Mouse (Mus musculus): ENCODE measurements around the gene Crybb1. TPM values are rescaled to one million over a fixed set of nuclear protein-coding genes. Genes with fewer than 3 reads are reported as not detected.
A peak's percentile ranks its signal among the peaks of the same experiment; 100 is the strongest.

Crybb1 gene
- total RNA-seq, 2 experiments from 2014 or later: 0.64 to 0.70 TPM

GRCm38 (mm10) chr5:112237439-112237838, 18.2 kb upstream of the Crybb1 start:
- no peak for DNase-seq (ENCODE audit: low spot score in 2 of 2)

GRCm38 (mm10) chr5:112237866-112238570, 17.6 kb upstream of the Crybb1 start:
- DNase-seq (ENCODE audit: low spot score in 2 of 2): no peak

- no peak for DNase-seq (ENCODE audit: low spot score in 2 of 2)
These were observed 16.7 kb upstream of the Crybb1 start for GRCm38 (mm10) chr5:112238781-112239482.

DNA sequence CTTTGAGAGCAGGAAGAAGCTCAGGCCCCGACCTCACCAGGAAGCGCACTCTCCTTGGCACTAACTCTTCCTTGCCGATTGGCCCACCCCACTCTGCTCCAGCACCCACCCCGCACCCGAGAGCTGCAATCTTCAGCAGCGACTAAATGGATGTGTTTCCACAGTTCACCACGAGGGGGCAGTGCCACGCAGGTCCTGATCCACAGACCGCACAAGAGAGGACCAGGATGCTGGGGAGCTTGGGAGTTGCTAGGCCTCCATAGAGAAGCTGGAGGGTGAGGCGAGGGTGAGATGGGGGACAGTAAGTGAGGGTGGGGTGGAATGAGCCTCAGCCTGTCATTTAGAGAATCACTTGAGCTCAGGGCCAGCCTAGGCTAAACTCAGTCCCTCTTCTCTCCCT, 14.9 kb upstream of the Crybb1 start:
- DNase-seq (ENCODE audit: low spot score in 2 of 2): peak; percentile 74 to 85

DNA sequence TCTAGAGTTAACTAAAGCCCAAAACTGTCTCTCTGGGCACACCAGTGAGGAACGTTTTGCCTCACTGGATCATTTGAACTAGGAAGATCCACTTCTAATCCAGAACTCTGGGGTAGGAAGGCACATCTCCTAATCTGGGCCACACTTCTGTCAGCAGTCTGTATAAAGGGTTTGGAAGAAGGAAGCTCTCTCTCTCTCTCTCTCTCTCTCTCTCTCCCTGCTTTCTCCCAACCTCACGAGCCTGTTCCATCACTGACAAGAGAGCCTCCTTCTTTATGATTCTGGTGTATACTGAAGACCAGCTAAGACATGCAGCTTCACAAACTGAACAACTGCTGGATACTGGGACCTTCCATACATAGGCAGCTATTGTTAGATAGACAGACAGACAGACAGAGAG, 13.8 kb upstream of the Crybb1 start:
- DNase-seq (ENCODE audit: low spot score in 2 of 2): no peak

- DNase-seq (ENCODE audit: low spot score in 2 of 2): no peak
These were observed 13.2 kb upstream of the Crybb1 start for GRCm38 (mm10) chr5:112242361-112242778.

- no peak for DNase-seq (ENCODE audit: low spot score in 2 of 2)
These were observed 12.6 kb upstream of the Crybb1 start for GRCm38 (mm10) chr5:112243041-112243440.

DNA sequence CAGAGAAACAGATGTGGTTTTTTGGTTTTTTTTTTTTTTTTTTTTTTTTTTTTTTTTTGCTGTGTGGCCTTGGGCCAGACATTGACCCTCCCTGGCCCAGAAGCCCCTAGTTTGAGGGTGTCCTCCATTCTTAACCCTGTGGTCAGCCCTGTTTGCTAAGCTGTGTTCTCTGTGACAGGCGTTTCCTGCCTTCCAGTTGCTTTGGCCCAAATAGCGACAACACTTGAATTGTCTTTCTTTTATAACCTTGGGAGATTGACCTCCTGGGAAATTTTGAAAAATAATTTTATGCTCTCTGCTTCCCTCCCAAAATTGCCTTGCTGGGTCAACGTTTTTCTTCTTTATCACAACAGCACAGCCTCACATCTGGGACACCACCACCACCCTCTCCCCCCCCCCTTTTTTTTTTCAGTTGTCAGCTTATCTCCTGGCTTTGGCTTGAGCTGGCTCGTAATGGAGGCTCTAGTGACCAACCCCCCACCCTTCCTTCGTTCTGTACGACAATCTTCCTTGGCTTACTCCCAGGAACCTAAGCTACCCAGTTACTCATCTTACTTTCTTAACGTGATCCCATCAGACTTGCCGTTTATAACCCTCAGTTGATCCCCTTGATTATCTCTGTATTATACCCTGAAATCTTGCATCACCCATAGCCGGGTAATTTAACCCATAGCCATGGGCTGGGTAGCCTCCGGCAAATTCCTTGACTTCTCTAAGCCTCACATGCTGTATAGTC, 11.9 kb upstream of the Crybb1 start:
- no peak for DNase-seq (ENCODE audit: low spot score in 2 of 2)

DNA sequence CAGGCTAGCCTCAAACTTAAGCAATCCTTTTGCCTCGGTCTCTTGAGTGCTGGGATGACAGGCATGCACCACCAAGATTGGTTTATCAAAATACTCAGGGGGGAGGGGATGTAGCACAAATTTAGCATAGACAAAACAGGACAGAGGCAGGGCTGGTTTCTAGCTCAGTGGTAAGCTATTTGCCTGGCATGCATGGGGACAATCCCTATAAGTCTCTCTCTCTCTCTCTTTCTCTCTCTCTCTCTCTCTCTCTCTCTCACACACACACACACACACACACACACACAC, 11.4 kb upstream of the Crybb1 start:
- DNase-seq (ENCODE audit: low spot score in 2 of 2): no peak

DNA sequence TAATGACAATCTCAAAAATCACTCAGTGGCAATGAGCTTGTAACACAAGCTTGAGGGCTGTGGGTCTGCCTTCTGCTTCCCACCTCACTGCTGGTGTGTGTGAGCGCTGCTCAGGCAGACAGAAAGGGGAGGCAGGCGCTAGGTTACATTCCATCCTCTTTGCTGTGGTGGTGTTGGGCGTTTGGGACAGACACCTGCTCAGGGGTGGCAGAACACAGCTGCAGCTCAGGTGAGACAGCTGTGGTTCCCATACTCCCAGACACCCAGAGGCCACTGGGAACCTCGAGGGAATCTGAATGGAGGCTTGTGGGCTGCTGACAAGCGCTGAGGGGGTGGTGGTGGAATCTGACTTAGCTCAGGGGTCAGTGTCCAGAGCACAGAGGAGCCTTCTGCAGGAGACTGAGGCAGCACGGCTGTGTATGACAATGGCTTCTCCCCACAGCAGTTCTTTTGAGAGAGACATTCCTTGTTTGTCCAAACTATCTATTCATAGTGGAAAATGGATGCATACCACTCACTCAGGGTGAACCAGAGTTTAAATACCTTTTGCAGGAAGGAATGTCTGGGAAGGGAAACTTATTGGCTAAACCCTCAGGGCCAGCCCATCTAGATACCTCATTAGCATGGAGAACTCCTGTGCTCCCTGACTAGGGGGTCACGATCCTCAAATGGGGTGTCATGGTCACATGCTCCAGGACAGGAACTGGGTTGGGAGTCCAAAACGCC, 10.6 kb upstream of the Crybb1 start:
- DNase-seq (ENCODE audit: low spot score in 2 of 2): no peak

DNA sequence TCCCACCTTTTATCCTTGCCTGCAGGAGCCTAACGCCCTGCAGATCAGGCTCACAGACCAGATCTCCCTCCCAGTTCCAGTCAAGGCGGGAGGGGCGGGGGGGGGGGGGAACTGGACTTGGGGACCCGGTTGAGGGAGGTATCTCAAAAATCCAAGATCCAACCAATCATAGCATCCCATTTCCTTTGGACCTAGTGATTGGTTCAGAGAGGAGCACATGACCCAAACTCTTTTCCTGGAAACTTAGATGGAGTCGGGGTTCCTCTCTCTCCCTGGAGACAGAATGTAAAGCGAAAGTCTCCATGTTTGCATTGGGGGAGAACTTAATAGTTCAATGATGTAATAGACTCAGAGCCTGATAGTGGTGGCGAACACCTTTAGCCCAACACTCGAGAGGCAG, 8.2 kb upstream of the Crybb1 start:
- no peak for DNase-seq (ENCODE audit: low spot score in 2 of 2)

DNA sequence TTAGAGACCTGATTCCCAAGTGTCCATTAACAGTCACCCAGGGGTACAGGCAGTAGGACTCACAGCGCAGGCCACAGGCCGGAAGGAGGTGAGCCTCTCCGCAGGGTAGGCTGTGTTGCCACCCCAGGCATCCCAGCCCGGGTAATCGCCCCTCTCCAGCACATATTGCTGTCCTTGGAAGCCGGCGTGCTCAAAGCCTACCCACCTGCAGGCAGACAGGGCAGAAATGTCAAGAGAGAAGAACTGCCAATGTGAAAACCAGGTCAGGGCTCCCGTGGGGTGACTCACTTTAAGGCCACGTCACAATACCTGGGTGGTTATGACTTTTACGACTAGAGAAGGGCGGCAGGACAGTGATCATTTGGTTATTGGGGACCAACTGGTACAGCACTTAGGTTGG, 6.5 kb upstream of the Crybb1 start:
- no peak for DNase-seq (ENCODE audit: low spot score in 2 of 2)

- DNase-seq (ENCODE audit: low spot score in 2 of 2): no peak
These were observed 3.2 kb upstream of the Crybb1 start, which contains the start of gene Cryba4 for GRCm38 (mm10) chr5:112252400-112252799. Cryba4 (minus strand) TSS chr5:112252518.

DNA sequence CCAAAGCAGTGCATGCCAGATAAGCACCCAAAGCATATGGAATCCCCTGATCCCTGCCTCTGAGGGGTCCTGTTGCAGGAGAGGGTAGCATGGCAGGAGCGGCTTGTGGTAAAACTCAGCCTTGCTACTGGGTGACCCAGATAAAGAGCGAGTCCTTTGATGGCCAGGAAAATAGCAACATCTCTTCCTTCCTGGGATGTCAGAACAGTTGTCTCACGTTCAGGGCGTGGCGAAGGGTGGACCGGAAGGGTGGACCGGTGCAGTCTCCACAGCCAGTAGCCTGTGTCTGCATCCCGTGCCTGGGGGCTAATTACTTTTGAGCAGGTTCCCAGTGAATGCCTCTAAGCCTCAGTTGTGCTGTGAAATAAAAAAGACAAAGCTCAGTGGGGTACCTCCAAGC, 2.4 kb upstream of the Crybb1 start:
- DNase-seq (ENCODE audit: low spot score in 2 of 2): no peak

GRCm38 (mm10) chr5:112254282-112254806, 1.3 kb upstream of the Crybb1 start:
- DNase-seq (ENCODE audit: low spot score in 2 of 2): no peak

DNA sequence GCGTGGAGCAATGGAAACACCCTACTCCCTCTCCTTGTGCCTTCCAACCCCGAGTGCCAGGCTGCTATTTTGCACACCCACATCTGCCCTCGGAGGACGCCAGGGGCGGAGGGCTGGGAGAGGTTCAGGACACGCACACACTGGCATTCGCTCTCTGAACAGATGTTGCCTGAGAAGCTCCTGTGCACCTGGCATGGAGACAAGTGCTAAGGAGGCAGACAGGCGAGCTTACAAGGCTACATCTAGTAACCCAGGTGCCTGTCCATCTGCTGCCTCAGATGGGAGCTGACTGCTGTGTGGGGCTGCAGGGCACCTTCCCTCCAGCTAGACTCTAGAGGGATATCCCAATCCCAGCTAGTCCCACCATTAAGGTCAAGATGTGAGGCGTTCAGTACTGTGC, 842 bp downstream of the Crybb1 start:
- no peak for DNase-seq (ENCODE audit: low spot score in 2 of 2)

GRCm38 (mm10) chr5:112257896-112258295, 2.3 kb downstream of the Crybb1 start:
- no peak for DNase-seq (ENCODE audit: low spot score in 2 of 2)

DNA sequence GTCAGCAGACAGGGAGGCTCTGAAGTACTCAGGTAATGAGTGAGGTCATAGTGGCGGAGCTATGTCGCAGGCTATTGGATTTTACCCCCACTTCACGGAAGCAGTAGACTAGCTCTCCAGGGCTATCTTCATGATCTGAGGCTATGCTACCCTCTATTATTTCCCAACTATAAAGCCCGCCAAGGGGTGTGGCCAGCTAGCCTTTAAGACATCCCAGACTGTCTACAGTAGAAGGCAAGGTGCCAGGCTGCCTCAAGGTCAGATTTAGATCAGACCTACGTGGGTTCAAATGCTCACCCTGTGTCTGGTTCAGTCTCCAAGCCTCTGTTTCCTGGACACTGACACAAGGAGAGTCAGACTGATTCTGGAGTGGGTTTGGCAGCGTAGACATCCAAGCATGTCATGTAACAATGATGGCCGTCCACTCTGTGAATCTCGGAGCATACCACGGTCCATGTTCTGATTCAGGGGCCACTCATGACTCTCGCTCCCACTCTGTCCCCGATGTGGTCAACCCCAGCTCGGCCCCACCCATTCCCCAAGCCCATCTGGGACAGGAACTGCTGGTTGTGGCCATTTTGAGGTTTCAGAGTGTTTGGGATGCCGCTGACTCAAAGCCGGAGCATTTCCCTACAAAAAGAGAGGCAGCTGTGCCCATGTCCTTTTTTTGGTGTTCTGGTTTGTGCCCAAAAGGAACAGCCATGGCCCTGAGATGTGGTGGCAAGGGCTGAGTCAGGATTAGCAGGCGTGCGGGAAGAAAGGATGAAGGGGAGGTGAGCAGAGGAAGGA, 4.4 kb downstream of the Crybb1 start:
- no peak for DNase-seq (ENCODE audit: low spot score in 2 of 2)

- no peak for DNase-seq (ENCODE audit: low spot score in 2 of 2)
These were observed 5.2 kb downstream of the Crybb1 start for GRCm38 (mm10) chr5:112260818-112261217.

DNA sequence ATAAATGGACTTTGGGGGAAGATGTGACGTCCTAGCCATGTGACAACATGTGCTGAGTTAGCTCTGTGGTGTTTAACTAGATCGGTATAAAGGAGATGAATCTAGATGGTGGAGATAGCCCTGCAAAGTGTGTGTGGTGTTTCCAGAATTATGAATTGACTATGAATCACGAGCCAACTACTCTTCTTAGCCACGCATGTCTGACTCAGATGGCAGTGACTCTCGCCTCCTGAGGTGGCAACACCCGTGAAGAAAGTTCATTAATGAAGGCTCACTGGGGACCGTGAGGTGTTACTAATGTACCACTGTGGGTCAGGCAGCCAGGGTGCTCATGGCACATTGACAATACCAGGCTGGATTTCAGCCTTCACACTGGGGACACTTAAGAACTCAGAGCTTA, 8.5 kb downstream of the Crybb1 start:
- DNase-seq (ENCODE audit: low spot score in 2 of 2): no peak

DNA sequence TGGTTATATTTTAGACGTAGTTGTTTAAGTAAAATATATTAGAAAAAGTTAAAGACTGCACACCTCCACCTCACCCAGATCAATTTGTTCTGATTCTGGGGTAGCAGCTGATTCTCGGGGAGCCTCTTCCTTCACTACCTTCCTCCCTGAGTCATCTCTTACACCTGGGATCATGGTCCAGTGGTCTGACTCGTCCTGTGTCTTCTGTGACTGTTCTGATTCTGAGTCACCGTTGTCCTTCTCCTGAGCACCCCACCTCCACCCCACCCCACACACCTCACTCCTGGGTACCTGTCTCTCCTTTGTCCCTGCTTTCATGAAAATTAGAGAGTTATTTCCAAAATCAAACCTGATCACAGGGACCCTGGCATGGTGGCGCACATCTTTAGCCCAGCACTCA, 9.5 kb downstream of the Crybb1 start:
- DNase-seq (ENCODE audit: low spot score in 2 of 2): no peak

All from gastrocnemius, postnatal 4 days (tissue).